Mouse (Mus musculus): ENCODE measurements around the gene Krt83. TPM values are rescaled to one million over a fixed set of nuclear protein-coding genes. Genes with fewer than 3 reads are reported as not detected.

Krt83 gene
- polyA plus RNA-seq (2014; fragmentation: Illumina TruSeq; extraction: RNeasy Lipid Tissue Mini Kit (QIAGEN cat#74804); ENCODE audit: low read depth, low replicate concordance), result not detected

GRCm38 (mm10) chr15:101491431-101491830, at the start of gene Krt83:
Krt83 (minus strand) TSS chr15:101491512.

GRCm38 (mm10) chr15:101532720-101533119, 41.4 kb upstream of the Krt83 start, which contains the start of gene Krt84:
Krt84 (minus strand) TSS chr15:101532820.

GRCm38 (mm10) chr15:101517161-101517560, 25.8 kb upstream of the Krt83 start, which contains the start of gene Gm49425:
Gm49425 (minus strand) TSS chr15:101517261.

GRCm38 (mm10) chr15:101472952-101473528, 18.3 kb downstream of the Krt83 start, which contains the start of gene Krt86:
Krt86 (plus strand) TSS chr15:101473478.

GRCm38 (mm10) chr15:101463651-101464050, 27.7 kb downstream of the Krt83 start, which contains the start of gene Krt81:
Krt81 (minus strand) TSS chr15:101463751.

GRCm38 (mm10) chr15:101447444-101447843, 43.9 kb downstream of the Krt83 start, which contains the start of gene Krt88:
Krt88 (plus strand) TSS chr15:101447744.

GRCm38 (mm10) chr15:101438555-101438954, 52.8 kb downstream of the Krt83 start, which contains the start of gene Krt87:
Krt87 (minus strand) TSS chr15:101438804.

Other genes with a start within 250 kb of the Krt83 start
- gene Nr4a1, start 237.2 kb downstream of the Krt83 start, polyA plus RNA-seq (2014; fragmentation: Illumina TruSeq; extraction: RNeasy Lipid Tissue Mini Kit (QIAGEN cat#74804); ENCODE audit: low read depth, low replicate concordance), result 1.5 TPM
- not detected for gene Atg101, start 207.2 kb downstream of the Krt83 start, polyA plus RNA-seq (2014; fragmentation: Illumina TruSeq; extraction: RNeasy Lipid Tissue Mini Kit (QIAGEN cat#74804); ENCODE audit: low read depth, low replicate concordance)
- not detected for gene 6030408B16Rik, start 198.3 kb downstream of the Krt83 start, polyA plus RNA-seq (2014; fragmentation: Illumina TruSeq; extraction: RNeasy Lipid Tissue Mini Kit (QIAGEN cat#74804); ENCODE audit: low read depth, low replicate concordance)
- 1.1 TPM for gene Krt80, start 121.3 kb downstream of the Krt83 start, polyA plus RNA-seq (2014; fragmentation: Illumina TruSeq; extraction: RNeasy Lipid Tissue Mini Kit (QIAGEN cat#74804); ENCODE audit: low read depth, low replicate concordance)
- 6.0 TPM for gene Krt7, start 80.5 kb downstream of the Krt83 start, polyA plus RNA-seq (2014; fragmentation: Illumina TruSeq; extraction: RNeasy Lipid Tissue Mini Kit (QIAGEN cat#74804); ENCODE audit: low read depth, low replicate concordance)
- not detected for gene Krt87, start 52.7 kb downstream of the Krt83 start, polyA plus RNA-seq (2014; fragmentation: Illumina TruSeq; extraction: RNeasy Lipid Tissue Mini Kit (QIAGEN cat#74804); ENCODE audit: low read depth, low replicate concordance)
- not detected for gene Krt88, start 43.8 kb downstream of the Krt83 start, polyA plus RNA-seq (2014; fragmentation: Illumina TruSeq; extraction: RNeasy Lipid Tissue Mini Kit (QIAGEN cat#74804); ENCODE audit: low read depth, low replicate concordance)
- gene Krt81, start 27.8 kb downstream of the Krt83 start, polyA plus RNA-seq (2014; fragmentation: Illumina TruSeq; extraction: RNeasy Lipid Tissue Mini Kit (QIAGEN cat#74804); ENCODE audit: low read depth, low replicate concordance), result not detected
- not detected for gene Krt86, start 18.0 kb downstream of the Krt83 start, polyA plus RNA-seq (2014; fragmentation: Illumina TruSeq; extraction: RNeasy Lipid Tissue Mini Kit (QIAGEN cat#74804); ENCODE audit: low read depth, low replicate concordance)
- not detected for gene Gm49425, start 25.7 kb upstream of the Krt83 start, polyA plus RNA-seq (2014; fragmentation: Illumina TruSeq; extraction: RNeasy Lipid Tissue Mini Kit (QIAGEN cat#74804); ENCODE audit: low read depth, low replicate concordance)
- not detected for gene Krt84, start 41.3 kb upstream of the Krt83 start, polyA plus RNA-seq (2014; fragmentation: Illumina TruSeq; extraction: RNeasy Lipid Tissue Mini Kit (QIAGEN cat#74804); ENCODE audit: low read depth, low replicate concordance)
- gene Krt82, start 59.2 kb upstream of the Krt83 start, polyA plus RNA-seq (2014; fragmentation: Illumina TruSeq; extraction: RNeasy Lipid Tissue Mini Kit (QIAGEN cat#74804); ENCODE audit: low read depth, low replicate concordance), result not detected
- not detected for gene Krt90, start 71.4 kb upstream of the Krt83 start, polyA plus RNA-seq (2014; fragmentation: Illumina TruSeq; extraction: RNeasy Lipid Tissue Mini Kit (QIAGEN cat#74804); ENCODE audit: low read depth, low replicate concordance)
- gene Krt75, start 82.4 kb upstream of the Krt83 start, polyA plus RNA-seq (2014; fragmentation: Illumina TruSeq; extraction: RNeasy Lipid Tissue Mini Kit (QIAGEN cat#74804); ENCODE audit: low read depth, low replicate concordance), result not detected
- not detected for gene Gm5414, start 136.7 kb upstream of the Krt83 start, polyA plus RNA-seq (2014; fragmentation: Illumina TruSeq; extraction: RNeasy Lipid Tissue Mini Kit (QIAGEN cat#74804); ENCODE audit: low read depth, low replicate concordance)
- not detected for gene Gm5478, start 155.9 kb upstream of the Krt83 start, polyA plus RNA-seq (2014; fragmentation: Illumina TruSeq; extraction: RNeasy Lipid Tissue Mini Kit (QIAGEN cat#74804); ENCODE audit: low read depth, low replicate concordance)
- not detected for gene Krt6b, start 188.8 kb upstream of the Krt83 start, polyA plus RNA-seq (2014; fragmentation: Illumina TruSeq; extraction: RNeasy Lipid Tissue Mini Kit (QIAGEN cat#74804); ENCODE audit: low read depth, low replicate concordance)
- not detected for gene Krt6a, start 202.8 kb upstream of the Krt83 start, polyA plus RNA-seq (2014; fragmentation: Illumina TruSeq; extraction: RNeasy Lipid Tissue Mini Kit (QIAGEN cat#74804); ENCODE audit: low read depth, low replicate concordance)
- gene Krt5, start 221.4 kb upstream of the Krt83 start, polyA plus RNA-seq (2014; fragmentation: Illumina TruSeq; extraction: RNeasy Lipid Tissue Mini Kit (QIAGEN cat#74804); ENCODE audit: low read depth, low replicate concordance), result not detected

All from kidney, adult 10 weeks (tissue).